Mouse (Mus musculus): ENCODE measurements around the gene Ccr1. TPM values are rescaled to one million over a fixed set of nuclear protein-coding genes. Genes with fewer than 3 reads are reported as not detected.
"Not testable (repeated sequence)": the region's sequence is repeated elsewhere in the genome, so short reads cannot be mapped to it uniquely, and the experiment has no call there.

Gene Ccr1
- polyA plus RNA-seq, 1 experiment: 1.8 TPM

GRCm38 (mm10) chr9:123978308-123978707 is 9.8 kb upstream of the Ccr1 start, which contains the start of gene Ccr1l1:
TSS of gene Ccr1l1 (minus strand) at chr9:123978408.
- Histone ChIP-seq H3K36me3 (ENCODE audit: control insufficient read depth, insufficient read depth, low read length) (no peaks in the 10 kb centered on the region), H3K27ac (ENCODE audit: control insufficient read depth, insufficient read depth, low read length) (no peak within 1 kb of the TSS), H3K27me3 (ENCODE audit: control insufficient read depth, insufficient read depth, low read length) (no peaks in the 10 kb centered on the region), H3K4me1 (replicated peaks; ENCODE audit: control insufficient read depth, insufficient read depth, low read length) (no peaks in the 10 kb centered on the region), H3K4me3 (ENCODE audit: control insufficient read depth, insufficient read depth, low read length) (no peak within 1 kb of the TSS)
- no peak for DNase-seq
- TF ChIP-seq POLR2A (IDR thresholded peaks at IDR 0.05; ENCODE audit: control insufficient read depth, extremely low read depth, insufficient read depth, low read length, poor library complexity) (no peak), CTCF (IDR thresholded peaks at IDR 0.05; ENCODE audit: borderline replicate concordance, control insufficient read depth, extremely low read depth, insufficient read depth, low read length, poor library complexity) (no peak)
- WGBS: 95% methylated on average over 1 of the region's 1 CpGs

DNA sequence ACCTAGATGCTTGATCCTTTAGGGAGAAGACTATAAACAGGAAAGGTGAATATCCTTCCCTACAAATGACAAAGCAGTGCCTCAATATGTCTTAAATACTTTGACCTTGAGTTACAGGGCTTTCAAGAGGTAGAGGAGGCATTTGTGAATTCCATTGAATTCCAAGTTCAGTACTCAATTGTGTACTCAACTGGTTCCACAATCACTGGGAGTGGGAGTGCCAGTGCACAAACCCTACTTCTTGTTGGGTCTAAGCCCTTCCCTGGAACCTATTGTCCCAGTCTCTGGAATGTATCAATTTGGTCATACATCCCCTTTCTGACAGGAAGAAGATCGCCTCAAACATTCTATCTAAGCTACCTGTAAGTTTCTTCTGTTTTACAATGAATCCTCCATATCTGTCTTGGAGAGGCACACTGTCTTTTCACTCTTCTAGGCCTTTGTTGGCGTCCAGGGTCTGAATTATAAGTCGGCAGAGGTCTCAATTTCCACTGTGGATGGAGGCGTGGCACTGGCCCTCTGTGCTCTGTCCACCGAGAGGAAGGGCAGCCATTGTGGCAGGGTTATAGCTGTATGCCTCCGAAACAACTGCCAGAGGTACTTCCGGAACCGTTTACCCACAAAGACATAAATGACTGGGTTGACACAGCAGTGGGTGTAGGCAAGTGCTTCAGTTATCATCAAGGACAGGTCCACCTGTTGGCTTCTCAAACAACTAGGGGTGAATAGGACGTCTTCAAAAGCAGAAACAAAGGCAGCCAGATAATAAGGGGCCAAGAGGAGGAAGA is 8.6 kb upstream of the Ccr1 start:
- no peak for TF ChIP-seq POLR2A (IDR thresholded peaks at IDR 0.05; ENCODE audit: control insufficient read depth, extremely low read depth, insufficient read depth, low read length, poor library complexity)
- no peak for TF ChIP-seq CTCF (IDR thresholded peaks at IDR 0.05; ENCODE audit: borderline replicate concordance, control insufficient read depth, extremely low read depth, insufficient read depth, low read length, poor library complexity)
- no peaks in the 10 kb centered on the region for H3K36me3 ChIP-seq (ENCODE audit: control insufficient read depth, insufficient read depth, low read length)
- H3K4me1 ChIP-seq (replicated peaks; ENCODE audit: control insufficient read depth, insufficient read depth, low read length): no peaks in the 10 kb centered on the region
- 88% methylated on average over 9 of the region's 9 CpGs for WGBS
- H3K27me3 ChIP-seq (ENCODE audit: control insufficient read depth, insufficient read depth, low read length): no peaks in the 10 kb centered on the region
- no peak overlapping the region for H3K4me3 ChIP-seq (ENCODE audit: control insufficient read depth, insufficient read depth, low read length)
- H3K27ac ChIP-seq (ENCODE audit: control insufficient read depth, insufficient read depth, low read length): no peak overlapping the region
- DNase-seq: no peak

DNA sequence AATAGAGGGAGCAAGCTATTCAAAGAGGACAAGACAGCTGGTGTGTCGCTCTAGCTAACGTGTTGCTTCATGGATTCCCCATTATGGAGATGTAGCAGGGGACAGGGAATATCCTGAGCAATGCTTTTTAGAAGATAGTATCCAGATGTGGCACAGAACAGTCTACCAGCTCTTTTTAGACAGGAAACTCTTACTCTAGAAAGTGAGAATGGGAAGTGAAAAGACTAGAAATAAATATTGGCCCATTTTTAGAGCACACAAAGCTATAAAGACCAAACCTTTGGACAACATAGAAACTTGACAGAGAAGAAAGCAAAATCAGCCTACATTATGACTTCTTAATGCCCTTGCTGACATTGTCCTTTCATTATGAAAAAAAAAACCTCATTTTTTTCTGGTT is 7.1 kb upstream of the Ccr1 start:
- DNase-seq: no peak
- no peak overlapping the region for H3K27ac ChIP-seq (ENCODE audit: control insufficient read depth, insufficient read depth, low read length)
- no peaks in the 10 kb centered on the region for H3K4me1 ChIP-seq (replicated peaks; ENCODE audit: control insufficient read depth, insufficient read depth, low read length)
- no peak for TF ChIP-seq CTCF (IDR thresholded peaks at IDR 0.05; ENCODE audit: borderline replicate concordance, control insufficient read depth, extremely low read depth, insufficient read depth, low read length, poor library complexity)
- TF ChIP-seq POLR2A (IDR thresholded peaks at IDR 0.05; ENCODE audit: control insufficient read depth, extremely low read depth, insufficient read depth, low read length, poor library complexity): no peak
- WGBS: 91% methylated on average over 2 of the region's 2 CpGs
- H3K4me3 ChIP-seq (ENCODE audit: control insufficient read depth, insufficient read depth, low read length): no peak overlapping the region
- H3K27me3 ChIP-seq (ENCODE audit: control insufficient read depth, insufficient read depth, low read length): no peaks in the 10 kb centered on the region
- no peaks in the 10 kb centered on the region for H3K36me3 ChIP-seq (ENCODE audit: control insufficient read depth, insufficient read depth, low read length)

DNA sequence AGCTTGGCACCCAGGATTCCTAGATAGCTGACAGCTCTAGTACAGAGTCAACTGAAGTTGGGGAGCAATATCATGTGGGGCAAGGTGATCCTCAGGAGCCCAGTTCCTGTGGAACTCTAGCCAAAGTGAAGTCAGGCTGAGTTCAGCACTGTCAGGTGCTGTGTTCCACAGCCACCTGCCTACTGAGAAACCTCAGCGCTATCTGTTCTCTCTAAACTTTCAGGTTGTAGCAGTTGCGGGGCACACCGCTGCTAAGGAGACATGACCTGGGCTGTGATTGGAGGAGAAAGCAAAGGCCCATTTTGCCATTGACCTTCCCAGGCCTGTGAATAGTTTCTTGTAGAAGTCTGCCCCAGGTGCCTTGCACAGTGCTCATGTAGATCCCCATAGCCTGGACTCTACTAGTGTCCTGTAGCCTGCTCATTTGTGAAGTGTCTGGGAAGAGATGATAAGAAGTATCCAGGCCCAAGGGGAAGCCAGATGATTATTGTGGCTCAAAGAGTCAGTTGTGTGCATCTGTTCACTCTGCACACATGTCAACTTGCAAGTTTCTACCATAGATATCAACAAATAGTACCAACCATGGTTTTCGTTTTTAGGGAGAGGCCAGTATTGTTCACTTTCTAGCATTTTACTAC is 1.5 kb downstream of the Ccr1 start:
- not testable (repeated sequence) for H3K27me3 ChIP-seq (ENCODE audit: control insufficient read depth, insufficient read depth, low read length); H3K4me1 ChIP-seq (replicated peaks; ENCODE audit: control insufficient read depth, insufficient read depth, low read length); H3K36me3 ChIP-seq (ENCODE audit: control insufficient read depth, insufficient read depth, low read length); H3K4me3 ChIP-seq (ENCODE audit: control insufficient read depth, insufficient read depth, low read length); DNase-seq; H3K27ac ChIP-seq (ENCODE audit: control insufficient read depth, insufficient read depth, low read length)
- WGBS: 96% methylated on average over 1 of the region's 4 CpGs

GRCm38 (mm10) chr9:123964776-123965175 is 3.7 kb downstream of the Ccr1 start:
- no peaks in the 10 kb centered on the region for H3K36me3 ChIP-seq (ENCODE audit: control insufficient read depth, insufficient read depth, low read length)
- no peak for DNase-seq
- no peaks in the 10 kb centered on the region for H3K4me1 ChIP-seq (replicated peaks; ENCODE audit: control insufficient read depth, insufficient read depth, low read length)
- TF ChIP-seq CTCF (IDR thresholded peaks at IDR 0.05; ENCODE audit: borderline replicate concordance, control insufficient read depth, extremely low read depth, insufficient read depth, low read length, poor library complexity): no peak
- TF ChIP-seq POLR2A (IDR thresholded peaks at IDR 0.05; ENCODE audit: control insufficient read depth, extremely low read depth, insufficient read depth, low read length, poor library complexity): no peak
- no peak overlapping the region for H3K4me3 ChIP-seq (ENCODE audit: control insufficient read depth, insufficient read depth, low read length)
- no peaks in the 10 kb centered on the region for H3K27me3 ChIP-seq (ENCODE audit: control insufficient read depth, insufficient read depth, low read length)
- no peak overlapping the region for H3K27ac ChIP-seq (ENCODE audit: control insufficient read depth, insufficient read depth, low read length)
- 93% methylated on average over 3 of the region's 3 CpGs for WGBS

- Histone ChIP-seq H3K27ac (ENCODE audit: control insufficient read depth, insufficient read depth, low read length) (no peak overlapping the region), H3K4me3 (ENCODE audit: control insufficient read depth, insufficient read depth, low read length) (no peak overlapping the region), H3K4me1 (replicated peaks; ENCODE audit: control insufficient read depth, insufficient read depth, low read length) (no peaks in the 10 kb centered on the region), H3K36me3 (ENCODE audit: control insufficient read depth, insufficient read depth, low read length) (no peaks in the 10 kb centered on the region), H3K27me3 (ENCODE audit: control insufficient read depth, insufficient read depth, low read length) (no peaks in the 10 kb centered on the region)
- WGBS: 39% methylated on average over 1 of the region's 1 CpGs
- no peak for TF ChIP-seq POLR2A (IDR thresholded peaks at IDR 0.05; ENCODE audit: control insufficient read depth, extremely low read depth, insufficient read depth, low read length, poor library complexity)
- TF ChIP-seq CTCF (IDR thresholded peaks at IDR 0.05; ENCODE audit: borderline replicate concordance, control insufficient read depth, extremely low read depth, insufficient read depth, low read length, poor library complexity): no peak
- DNase-seq: no peak
Measured at GRCm38 (mm10) chr9:123960161-123960560, 8.3 kb downstream of the Ccr1 start.
